Mouse (Mus musculus) forebrain, embryonic 13.5 days (tissue): ENCODE measurements around the gene S100a5. TPM values are rescaled to one million over a fixed set of nuclear protein-coding genes. Genes with fewer than 3 reads are reported as not detected.

Experiments used
- polyA plus RNA-seq: library from polyadenylated mRNA; unstranded; fragments of >200 nt; fragmentation: Nextera tagmentation; extraction: Ambion mirVana; gene quantifications from 2 replicates; pipeline ENCODE4 v1.2.1, GENCODE M21; 2015

The S100a5 gene
- polyA plus RNA-seq, 1 experiment from 2014 or later = not detected

Other genes starting within 250 kb of the S100a5 start
- 11.2 and 12.4 TPM in 2 replicates for gene Slc27a3, start 218.6 kb upstream of the S100a5 start, polyA plus RNA-seq
- gene Ints3, start 174.9 kb upstream of the S100a5 start, polyA plus RNA-seq = 27.8 and 29.3 TPM in 2 replicates
- 2.3 and 2.8 TPM in 2 replicates for gene Npr1, start 142.7 kb upstream of the S100a5 start, polyA plus RNA-seq
- 367 and 388 TPM in 2 replicates for gene Ilf2, start 132.4 kb upstream of the S100a5 start, polyA plus RNA-seq
- 73.5 and 76.5 TPM in 2 replicates for gene Snapin, start 117.5 kb upstream of the S100a5 start, polyA plus RNA-seq
- gene Chtop, start 99.0 kb upstream of the S100a5 start, polyA plus RNA-seq = 214 and 215 TPM in 2 replicates
- 5.0 and 6.8 TPM in 2 replicates for gene S100a1, start 94.1 kb upstream of the S100a5 start, polyA plus RNA-seq
- gene S100a13, start 94.1 kb upstream of the S100a5 start, polyA plus RNA-seq = 6.9 and 7.5 TPM in 2 replicates
- gene S100a14, start 81.7 kb upstream of the S100a5 start, polyA plus RNA-seq = not detected in 2 replicates
- gene S100a16, start 71.3 kb upstream of the S100a5 start, polyA plus RNA-seq = 27.3 and 35.1 TPM in 2 replicates
- not detected in 2 replicates for gene S100a3, start 47.9 kb upstream of the S100a5 start, polyA plus RNA-seq
- gene S100a2, start 18.3 kb upstream of the S100a5 start, polyA plus RNA-seq = not detected in 2 replicates
- not detected in 2 replicates for gene Gm42674, start 6.6 kb upstream of the S100a5 start, polyA plus RNA-seq
- 0.40 and 1.6 TPM in 2 replicates for gene S100a4, start 4.8 kb upstream of the S100a5 start, polyA plus RNA-seq
- 15.4 and 23.8 TPM in 2 replicates for gene S100a6, start 4.4 kb downstream of the S100a5 start, polyA plus RNA-seq
- 0.26 TPM in 1 of 2 replicates, not detected in the other for gene S100a7a, start 45.5 kb downstream of the S100a5 start, polyA plus RNA-seq
- 1.8 and 2.8 TPM in 2 replicates for gene S100a8, start 60.5 kb downstream of the S100a5 start, polyA plus RNA-seq
- 2.3 and 3.0 TPM in 2 replicates for gene S100a9, start 87.2 kb downstream of the S100a5 start, polyA plus RNA-seq
- not detected in 2 replicates for gene Pglyrp4, start 118.4 kb downstream of the S100a5 start, polyA plus RNA-seq
- not detected in 2 replicates for gene Gm5849, start 169.4 kb downstream of the S100a5 start, polyA plus RNA-seq